Mouse (Mus musculus) liver, embryonic 14.5 days (tissue): ENCODE data around the gene Defb21. TPM values are rescaled to one million over a fixed set of nuclear protein-coding genes. Genes with fewer than 3 reads are reported as not detected.
A peak's percentile ranks its signal among the peaks of the same experiment; 100 is the strongest.

ENCODE experiments used
- ATAC-seq: fragments of 200-750 bp; cut with Nextera tagmentation; 2 replicates; pipeline ENCODE4 v1.8.0; 2017; ENCODE audit warnings: moderate number of reproducible peaks, mild to moderate bottlenecking, moderate library complexity; ENCODE audit not compliant: insufficient read depth
- DNase-seq, 3 experiments: peaks; one replicate each; pipeline ENCODE4 v3.0.0-alpha.2; 2012 to 2013; ENCODE audit warnings: low read depth in 3 of 3, low spot score in 3 of 3
- H3K27ac ChIP-seq: fragments of 300-500 bp; sonication (generic); 2 replicates; pipeline ENCODE4 v1.5.1; 2014; ENCODE audit warnings: moderate library complexity, mild to moderate bottlenecking, control low read depth, inconsistent platforms
- H3K27me3 ChIP-seq: fragments of 300-500 bp; sonication (generic); 2 replicates; pipeline ENCODE4 v1.6.1; 2014; ENCODE audit warnings: mild to moderate bottlenecking, low read length, moderate library complexity; ENCODE audit not compliant: control insufficient read depth, insufficient read depth
- H3K36me3 ChIP-seq: fragments of 300-500 bp; sonication (generic); replicated peaks from 2 replicates; pipeline ENCODE4 v1.6.1; 2014; ENCODE audit warnings: low read depth; ENCODE audit not compliant: control insufficient read depth, insufficient read depth
- H3K4me1 ChIP-seq, 2 experiments: fragments of 200-500 bp in 1 of 2; fragments of 300-500 bp in 1 of 2; sonication (generic) in 1 of 2; replicated peaks; 2 replicates each; pipeline ENCODE4 v1.6.1; 2012 to 2014; ENCODE audit warnings: antibody characterized with exemption in 1 of 2, inconsistent platforms in 1 of 2, low read length in 1 of 2; ENCODE audit not compliant: control insufficient read depth in 2 of 2, insufficient read depth in 2 of 2
- H3K4me2 ChIP-seq: fragments of 300-500 bp; sonication (generic); 2 replicates; pipeline ENCODE4 v1.6.1; 2014; ENCODE audit warnings: low read depth, mild to moderate bottlenecking, control low read depth, moderate library complexity
- H3K4me3 ChIP-seq, 2 experiments: fragments of 200-500 bp in 1 of 2; fragments of 300-500 bp in 1 of 2; sonication (generic) in 1 of 2; 2 replicates each; pipeline ENCODE4 v1.5.1; 2012 to 2014; ENCODE audit warnings: low read depth in 2 of 2, low read length in 2 of 2, mild to moderate bottlenecking in 2 of 2, control low read depth in 1 of 2, inconsistent platforms in 1 of 2, moderate library complexity in 1 of 2; ENCODE audit not compliant: insufficient read depth in 1 of 2
- H3K9ac ChIP-seq: fragments of 300-500 bp; sonication (generic); replicated peaks from 2 replicates; pipeline ENCODE4 v1.6.1; 2014; ENCODE audit warnings: mild to moderate bottlenecking, control low read depth, moderate library complexity
- H3K9me3 ChIP-seq: fragments of 300-500 bp; sonication (generic); 2 replicates; pipeline ENCODE4 v1.6.1; 2016; ENCODE audit warnings: low read length, mixed read lengths; ENCODE audit not compliant: control insufficient read depth
- CTCF ChIP-seq: IDR thresholded peaks from 2 replicates; pipeline ENCODE4 v1.5.1; 2016; ENCODE audit warnings: antibody characterized with exemption, low read depth, control low read depth
- EP300 ChIP-seq: IDR thresholded peaks from 2 replicates; pipeline ENCODE4 v1.6.1; 2016; ENCODE audit warnings: antibody characterized with exemption, low read depth
- WGBS: fragments of 180-500 bp; shearing (Covaris S2); extraction: QIAGEN DNeasy Blood & Tissue Kit; methylation state at CpG from one replicate; pipeline ENCODE4 v1.1.7; 2014; ENCODE audit not compliant: insufficient replicate concordance; 5-methylcytosine and 5-hydroxymethylcytosine counted together
- polyA plus RNA-seq, 2 experiments: library from polyadenylated mRNA; depleted of rRNA in 1 of 2; stranded (reverse) in 1 of 2; unstranded in 1 of 2; fragments of >200 nt; fragmentation: Nextera tagmentation in 1 of 2; extraction: Ambion mirVana in 1 of 2; gene quantifications; 2 replicates each; pipeline versions ENCODE4 v1.2.1 to v1.2.3; 2012 to 2014

The Defb21 gene
- polyA plus RNA-seq, 2 experiments = not detected

DNA sequence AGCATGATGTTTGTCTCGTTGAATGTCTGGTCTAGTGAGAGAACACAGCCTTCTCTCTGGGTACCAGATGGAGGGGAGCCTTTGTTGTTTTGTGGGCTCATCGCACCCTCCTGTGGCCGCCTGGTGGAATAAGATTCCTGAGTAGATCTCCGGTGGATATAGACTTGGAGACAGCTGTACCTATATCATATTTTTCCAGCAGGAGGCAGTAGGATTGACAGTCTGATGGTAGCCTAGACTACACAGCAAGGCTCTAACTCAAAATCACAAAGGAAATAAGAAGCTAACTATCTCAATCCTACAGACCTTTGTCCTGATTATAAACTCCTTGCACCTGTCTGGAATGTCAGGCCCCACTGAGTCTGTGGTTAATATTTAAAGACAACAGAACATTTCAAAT lies 27.9 kb upstream of the Defb21 start:
- Histone ChIP-seq H3K36me3 (no peaks in the 10 kb centered on the region), H3K4me3 (no peak overlapping the region), H3K27me3 (no peaks in the 10 kb centered on the region), H3K4me2 (no peak overlapping the region), H3K9me3 (no peaks in the 10 kb centered on the region; the same call in 1 of the 2 replicates), H3K4me1 (no peaks in the 10 kb centered on the region), H3K9ac (no peak overlapping the region), H3K27ac (no peak overlapping the region)
- TF ChIP-seq CTCF = peak; percentile 33
- TF ChIP-seq EP300 = no peak
- DNase-seq (no peak), ATAC-seq (no peak)
- WGBS = 17% methylated on average over 4 of the region's 4 CpGs

DNA sequence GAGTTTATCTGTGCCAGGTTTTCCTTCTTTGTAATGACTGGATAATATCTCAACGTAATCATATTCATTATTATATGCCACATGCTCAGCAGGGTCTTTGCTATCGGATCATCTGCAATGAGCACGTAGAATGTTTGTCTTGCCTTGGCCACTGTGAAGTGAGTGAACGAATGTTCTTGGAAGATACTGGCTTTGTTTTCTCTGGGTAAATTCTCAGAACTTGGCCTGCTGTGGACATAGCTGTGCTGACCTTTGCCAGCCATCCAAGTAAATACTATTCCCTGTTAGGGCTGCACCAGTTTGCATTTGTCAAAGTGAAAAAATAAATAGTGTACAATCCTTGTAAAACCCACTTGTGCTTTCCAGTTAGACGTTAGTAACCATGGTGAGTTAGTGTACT lies 24.4 kb upstream of the Defb21 start:
- no peaks in the 10 kb centered on the region for H3K27me3 ChIP-seq
- DNase-seq (no peak), ATAC-seq (no peak)
- TF ChIP-seq EP300 (no peak), CTCF (no peak)
- no peaks in the 10 kb centered on the region for H3K36me3 ChIP-seq
- H3K4me3 ChIP-seq = no peak overlapping the region
- no peak overlapping the region for H3K27ac ChIP-seq
- 59% methylated on average over 5 of the region's 5 CpGs for WGBS
- H3K9ac ChIP-seq = no peak overlapping the region
- no peaks in the 10 kb centered on the region for H3K4me1 ChIP-seq
- H3K9me3 ChIP-seq = no peaks in the 10 kb centered on the region
- H3K4me2 ChIP-seq = no peak overlapping the region

GRCm38 (mm10) chr2:152553774-152554423 lies 18.6 kb upstream of the Defb21 start:
- H3K9me3 ChIP-seq = no peaks in the 10 kb centered on the region
- no peaks in the 10 kb centered on the region for H3K27me3 ChIP-seq
- no peak overlapping the region for H3K4me3 ChIP-seq
- WGBS = 9% methylated on average over 16 of the region's 16 CpGs
- H3K4me1 ChIP-seq = no peaks in the 10 kb centered on the region
- ATAC-seq = no peak
- no peak overlapping the region for H3K9ac ChIP-seq
- TF ChIP-seq CTCF = peak; percentile 74
- no peak for TF ChIP-seq EP300
- H3K36me3 ChIP-seq = no peaks in the 10 kb centered on the region
- no peak overlapping the region for H3K4me2 ChIP-seq
- no peak for DNase-seq
- H3K27ac ChIP-seq = no peak overlapping the region

DNA sequence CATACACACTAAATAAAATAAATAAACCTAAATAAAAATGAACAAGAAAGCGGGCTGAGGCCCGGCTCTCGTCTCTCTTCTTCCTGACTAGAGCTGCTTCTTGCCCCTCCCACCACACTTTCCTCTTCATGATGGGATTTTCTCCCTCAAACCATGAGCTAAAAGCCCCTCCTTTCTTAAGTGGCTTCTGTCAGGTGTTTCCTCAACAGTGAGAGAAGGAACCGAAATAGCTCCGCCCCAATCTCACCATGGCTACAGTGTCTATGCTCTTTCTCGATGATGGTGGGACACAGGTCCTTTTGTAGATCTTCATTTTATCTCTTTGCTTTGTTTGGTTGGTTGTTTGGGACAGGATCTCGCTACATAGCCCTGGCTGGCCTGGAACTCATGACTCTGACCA lies 15.9 kb upstream of the Defb21 start:
- Histone ChIP-seq H3K4me1 (no peaks in the 10 kb centered on the region), H3K9ac (no peak overlapping the region), H3K9me3 (no peaks in the 10 kb centered on the region), H3K27me3 (no peaks in the 10 kb centered on the region), H3K4me2 (no peak overlapping the region), H3K27ac (no peak overlapping the region), H3K36me3 (no peaks in the 10 kb centered on the region), H3K4me3 (no peak overlapping the region)
- WGBS = 56% methylated on average over 7 of the region's 7 CpGs
- DNase-seq (no peak), ATAC-seq (no peak)
- TF ChIP-seq EP300 (no peak), CTCF (no peak)

DNA sequence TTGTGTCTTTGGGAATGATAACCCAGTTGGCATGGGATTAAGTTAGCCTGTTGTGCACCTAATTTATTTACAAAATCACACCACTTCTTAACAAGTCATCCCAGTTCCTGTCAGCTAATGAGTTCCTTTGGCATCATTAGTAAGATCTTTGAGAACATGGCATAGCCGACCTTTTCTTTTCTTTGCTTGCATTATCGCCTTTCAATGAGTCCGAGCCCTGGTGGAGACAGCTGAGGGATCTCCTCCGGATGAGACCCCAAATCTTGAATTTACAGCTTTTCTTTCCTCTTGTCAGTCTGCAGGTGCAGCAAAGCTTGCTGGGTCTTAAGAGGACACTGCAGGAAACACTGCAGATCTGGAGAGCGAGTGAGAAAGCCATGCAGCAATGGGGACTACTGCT lies 3.5 kb upstream of the Defb21 start, which contains the start of gene Gm17416:
Gene Gm17416 (plus strand): TSS at position 301 of the 400 bp plus-strand sequence.
- TF ChIP-seq EP300 = no peak
- TF ChIP-seq CTCF = no peak
- Histone ChIP-seq H3K27ac (no peak within 1 kb of the TSS), H3K36me3 (no peaks in the 10 kb centered on the region), H3K9me3 (no peaks in the 10 kb centered on the region), H3K27me3 (no peaks in the 10 kb centered on the region), H3K4me1 (no peaks in the 10 kb centered on the region), H3K4me3 (no peak within 1 kb of the TSS), H3K9ac (no peak within 1 kb of the TSS), H3K4me2 (no peak within 1 kb of the TSS)
- DNase-seq (no peak), ATAC-seq (no peak)
- WGBS = 65% methylated on average over 5 of the region's 5 CpGs
